Mouse (Mus musculus) thymus, postnatal 25 days (tissue): ENCODE data around the gene Col13a1.

Source experiments
- DNase-seq: peaks from one replicate; pipeline ENCODE4 v3.0.0; 2022

Col13a1 gene

DNA sequence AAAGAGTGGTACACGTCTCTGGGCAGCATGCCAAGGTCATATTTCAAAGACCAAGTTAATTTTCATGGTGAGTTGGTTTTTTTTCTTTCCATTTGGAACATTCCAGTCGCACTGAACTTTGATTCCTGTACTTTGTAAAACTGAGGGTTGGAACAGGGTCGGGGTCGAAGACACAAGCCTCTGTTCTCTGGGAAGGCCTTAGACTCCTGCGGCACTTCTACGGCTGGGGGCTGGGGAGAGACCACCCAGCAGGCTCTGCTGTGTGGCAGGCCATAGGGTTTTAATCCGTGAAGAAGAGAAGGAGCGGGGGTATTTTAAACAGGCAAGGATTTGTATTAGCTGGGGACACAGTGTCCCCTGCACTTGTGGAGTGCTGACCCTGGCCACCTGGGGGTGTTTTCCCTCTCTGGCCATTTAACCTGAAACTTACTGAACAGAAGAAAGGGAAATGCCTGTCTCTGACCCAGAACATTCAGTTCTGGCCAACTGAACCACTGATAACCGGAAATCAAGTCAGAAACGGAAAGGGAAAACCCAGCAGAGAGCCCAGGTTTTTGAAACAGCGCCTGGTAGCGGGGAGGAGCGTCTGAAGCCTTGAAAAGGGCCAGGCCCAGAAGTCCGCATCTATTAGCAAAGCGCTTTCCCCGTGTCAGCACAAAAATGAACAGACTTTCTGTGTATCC, 152.0 kb downstream of the Col13a1 start:
- no peak for DNase-seq

DNA sequence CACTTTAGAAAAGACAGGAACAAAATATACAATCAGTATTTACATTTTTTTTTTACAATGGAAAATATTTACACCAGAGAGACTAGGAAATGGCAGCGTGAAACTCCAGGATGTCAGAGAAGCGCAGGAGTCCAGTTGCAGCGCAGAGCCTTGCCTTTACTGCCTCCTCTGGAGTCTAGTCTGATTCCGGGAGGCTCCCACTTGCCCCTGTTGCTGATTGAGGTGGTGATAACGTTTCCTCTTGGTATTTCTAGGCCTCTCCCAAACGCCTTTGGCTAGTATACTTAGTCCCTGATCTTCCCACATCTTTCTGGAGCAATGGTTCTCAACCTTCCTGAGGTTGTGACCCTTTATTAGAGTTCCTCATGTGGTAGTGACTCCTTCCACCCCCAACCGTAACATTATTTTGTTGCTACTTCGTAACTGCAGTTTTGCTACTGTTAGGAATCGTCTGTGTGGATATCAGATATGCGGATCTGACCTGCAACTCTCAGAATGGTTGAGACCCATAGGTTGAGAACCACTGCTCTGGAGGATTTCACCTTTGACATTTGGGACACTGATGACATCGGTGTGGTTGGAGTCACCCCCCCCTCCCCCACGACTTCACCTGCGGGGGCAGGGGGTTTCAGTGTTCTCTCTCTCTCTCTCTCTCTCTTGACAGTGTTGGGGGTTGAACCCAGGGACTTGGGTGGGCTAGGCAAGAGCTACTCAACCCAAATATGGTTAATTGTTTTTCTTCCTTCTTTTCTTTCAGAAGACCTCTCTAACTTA, 152.7 kb downstream of the Col13a1 start:
- no peak for DNase-seq

DNA sequence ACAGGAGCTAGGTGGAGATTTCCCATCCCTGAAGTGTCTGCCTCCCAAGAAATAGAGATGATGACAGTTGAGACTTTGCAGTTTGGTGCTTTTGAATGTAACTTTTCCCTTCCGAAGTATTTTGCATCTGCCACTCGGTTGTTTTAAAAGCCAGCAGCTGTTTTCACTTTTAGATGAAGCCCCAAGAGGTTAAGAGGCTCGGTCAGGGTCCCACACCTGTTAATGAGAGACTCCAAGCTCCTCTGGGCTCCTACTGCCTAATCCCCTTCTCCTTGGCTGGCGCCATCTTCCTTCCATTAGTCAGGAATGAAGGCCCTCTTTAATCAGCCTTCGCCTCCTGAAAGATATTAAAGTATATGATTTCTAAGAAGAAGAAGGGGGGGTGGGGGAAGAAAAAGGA, 153.4 kb downstream of the Col13a1 start:
- DNase-seq, result no peak

DNA sequence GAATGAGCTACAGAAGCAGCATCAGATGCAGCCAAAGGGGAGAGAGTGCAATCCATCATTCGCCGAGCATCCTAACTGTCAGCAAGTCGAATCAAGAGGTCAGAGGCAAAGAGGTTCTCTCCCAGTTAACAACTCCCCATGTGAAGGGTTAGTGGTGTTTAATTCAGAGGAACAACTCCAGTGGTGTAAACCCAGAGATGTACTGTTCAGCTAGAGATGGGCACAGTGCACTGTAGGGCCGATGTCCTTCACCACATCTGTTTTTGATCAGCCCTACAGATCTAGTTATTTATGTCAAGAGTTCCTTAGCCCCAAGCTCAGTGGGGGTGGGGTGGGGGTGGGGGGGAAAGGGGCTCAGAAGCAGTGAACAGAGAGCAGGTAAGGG, 155.2 kb downstream of the Col13a1 start:
- no peak for DNase-seq

GRCm38 (mm10) chr10:61822968-61823730, 155.8 kb downstream of the Col13a1 start:
- no peak for DNase-seq

DNA sequence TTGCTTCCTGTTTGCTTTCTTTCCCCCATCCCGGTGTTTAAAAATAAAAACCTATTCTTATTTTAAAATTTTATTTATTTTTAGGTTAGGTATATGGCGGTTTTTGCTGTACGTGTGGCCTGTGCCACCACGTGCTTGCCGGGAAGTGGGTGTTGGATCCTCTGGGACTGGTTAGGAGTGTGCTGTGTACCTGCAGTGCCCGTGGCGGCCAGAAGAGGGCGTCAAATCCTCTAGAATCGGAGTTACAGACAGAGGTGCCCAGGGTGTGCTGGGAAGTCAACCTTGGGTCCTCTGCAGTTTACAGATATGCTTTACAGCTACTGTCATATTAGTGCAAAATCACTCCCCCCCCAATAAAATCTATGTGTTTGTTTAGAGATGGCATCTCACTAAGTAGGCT, 158.9 kb downstream of the Col13a1 start:
- DNase-seq, result no peak

DNA sequence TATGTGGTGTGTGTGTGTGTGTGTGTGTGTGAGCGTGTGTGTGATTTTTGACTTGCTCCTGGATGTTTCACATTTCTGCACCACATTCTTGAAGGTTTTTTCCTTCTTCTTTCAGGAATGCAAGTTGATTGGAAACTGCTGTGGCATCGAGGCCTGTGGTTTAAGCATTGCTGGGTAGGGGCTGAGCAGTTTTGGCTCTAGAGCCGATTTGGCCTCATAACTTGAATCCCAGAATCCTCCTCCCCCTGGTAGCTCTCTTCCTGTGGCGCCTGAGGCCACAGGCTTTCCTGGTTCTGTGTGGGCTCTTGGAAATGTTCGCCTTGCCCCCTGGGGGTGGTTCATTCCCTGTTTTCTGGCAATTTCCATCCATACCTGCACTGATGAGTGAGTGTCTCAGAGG, 166.9 kb downstream of the Col13a1 start:
- DNase-seq, result no peak

DNA sequence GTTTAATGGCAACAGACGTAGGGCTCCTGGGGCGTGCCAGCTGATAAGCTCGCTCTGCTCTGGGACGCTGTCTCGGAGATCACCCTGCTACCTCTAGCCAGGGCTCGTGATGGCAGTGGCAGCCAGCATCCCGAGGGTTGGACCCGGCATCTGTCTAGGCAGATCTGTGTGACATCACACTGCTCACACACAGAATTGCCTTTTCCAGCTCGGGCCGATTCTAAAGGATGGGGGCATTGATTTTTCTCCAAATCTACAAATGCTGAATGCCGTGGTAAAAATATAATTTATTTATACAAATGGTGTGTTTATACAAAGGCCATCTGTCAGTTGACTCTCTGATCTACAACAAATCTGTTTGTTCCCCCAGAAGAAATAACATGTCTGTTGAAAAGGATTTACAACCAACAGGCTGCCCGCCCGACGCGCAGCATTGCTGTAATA, 180.8 kb downstream of the Col13a1 start:
- no peak for DNase-seq

GRCm38 (mm10) chr10:61795458-61795857, 183.4 kb downstream of the Col13a1 start:
- DNase-seq, result no peak

- no peak for DNase-seq
These were observed 183.9 kb downstream of the Col13a1 start for GRCm38 (mm10) chr10:61794971-61795370.

DNA sequence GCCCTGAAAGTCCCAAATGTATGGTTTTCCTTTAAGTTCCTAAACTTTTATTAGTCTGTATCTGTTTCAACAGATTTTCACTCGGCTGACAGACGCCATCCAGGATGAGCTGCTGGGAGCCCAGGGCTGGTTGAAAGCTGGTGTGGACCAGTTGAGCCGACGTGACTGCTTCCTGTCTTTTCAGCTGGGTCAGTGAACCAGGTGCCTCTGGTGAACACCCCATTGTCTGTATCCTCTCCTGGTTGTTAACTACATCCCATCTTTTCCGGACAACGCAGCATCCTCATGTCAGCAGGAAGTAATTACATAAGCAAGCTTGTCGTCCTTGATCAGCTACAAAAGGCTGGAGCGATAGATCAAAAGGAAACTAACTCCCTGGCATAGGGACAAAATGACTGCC, 185.9 kb downstream of the Col13a1 start:
- DNase-seq, result no peak

GRCm38 (mm10) chr10:61788499-61788898, 190.4 kb downstream of the Col13a1 start:
- DNase-seq, result no peak
